Mouse (Mus musculus): ENCODE measurements around the gene Ndufa7.
"Not testable (repeated sequence)": the region's sequence is repeated elsewhere in the genome, so short reads cannot be mapped to it uniquely, and the experiment has no call there.

Gene Ndufa7

DNA sequence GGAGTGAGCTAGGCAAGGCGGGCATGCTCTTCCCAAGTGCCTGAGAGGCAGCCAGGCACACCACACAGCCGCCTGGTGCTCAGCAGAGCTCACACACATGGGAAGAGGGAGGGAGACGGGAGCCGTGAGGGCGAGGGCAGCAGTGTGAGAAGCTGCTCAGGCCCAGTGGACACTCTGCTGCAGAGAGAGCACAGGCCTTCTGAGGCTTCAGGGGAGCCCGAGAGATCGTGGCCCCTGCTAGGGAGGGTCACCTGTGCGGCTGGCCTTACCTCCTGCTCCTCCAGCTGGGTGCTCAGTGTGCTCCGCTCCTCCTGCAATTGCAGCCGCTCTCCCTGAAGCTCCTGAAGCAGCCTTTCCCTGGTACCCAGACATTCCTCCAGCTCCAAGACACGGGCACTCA, 59.9 kb downstream of the Ndufa7 start:
- DNase-seq (ENCODE audit: low spot score): not testable (repeated sequence)

DNA sequence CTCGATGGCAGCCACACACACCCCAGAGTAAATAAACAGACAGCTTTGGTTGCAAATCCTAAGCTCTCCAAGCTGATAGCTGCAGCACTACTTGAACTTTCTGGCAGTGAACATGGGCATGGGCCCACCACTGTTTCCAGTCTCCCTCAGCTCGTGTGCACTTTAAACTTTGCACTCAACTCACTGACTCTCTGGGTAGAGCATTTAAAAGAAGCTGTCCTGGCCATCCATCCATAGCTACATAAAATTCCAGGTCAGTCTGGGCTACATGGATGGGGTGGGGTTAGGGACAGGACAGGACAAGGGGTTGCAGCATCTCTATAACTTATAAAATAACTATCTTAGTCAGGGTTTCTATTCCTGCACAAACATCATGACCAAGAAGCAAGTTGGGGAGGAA, 63.4 kb downstream of the Ndufa7 start:
- not testable (repeated sequence) for DNase-seq (ENCODE audit: low spot score)

Data from urinary bladder, postnatal 25 days (tissue).